Mouse (Mus musculus) embryo, embryonic 9.5 days (tissue): ENCODE measurements around the gene Negr1.
"Not testable (repeated sequence)": the region's sequence is repeated elsewhere in the genome, so short reads cannot be mapped to it uniquely, and the experiment has no call there.

Source experiments
- DNase-seq: peaks from one replicate; pipeline ENCODE4 v3.0.0-alpha.2; 2017; ENCODE audit errors: extremely low spot score

Negr1 gene

GRCm38 (mm10) chr3:156992811-156993210 lies 431.2 kb downstream of the Negr1 start:
- no peak for DNase-seq

DNA sequence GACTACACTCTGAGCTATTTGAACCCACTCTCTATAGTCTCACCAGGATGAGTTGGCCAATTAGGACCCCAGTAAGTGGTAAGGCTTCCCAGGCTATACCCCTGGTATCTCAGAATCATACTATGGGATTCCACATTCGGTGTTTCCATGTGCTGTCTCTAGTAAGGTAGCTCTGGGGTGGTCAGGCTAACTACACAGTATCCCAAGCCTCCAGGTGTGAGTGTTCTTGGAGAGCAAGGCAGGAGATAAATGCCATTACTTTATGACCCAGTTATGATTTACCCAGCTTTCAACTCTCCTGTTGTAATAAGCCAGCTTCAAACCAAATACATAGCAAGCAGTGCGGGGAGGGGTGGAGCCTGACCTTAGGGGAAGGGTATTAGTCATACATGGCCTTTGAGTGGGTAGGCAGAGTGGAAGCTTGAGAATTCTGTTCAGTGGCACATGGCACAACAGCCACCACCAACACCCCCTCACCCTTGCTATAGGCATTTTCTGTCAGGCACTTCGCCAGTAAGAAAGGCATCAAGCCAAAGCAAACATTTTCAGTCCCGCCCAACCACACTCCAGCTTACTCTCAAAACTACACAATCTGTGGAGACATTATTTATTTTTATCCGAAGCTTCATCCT lies 437.7 kb downstream of the Negr1 start:
- no peak for DNase-seq

- no peak for DNase-seq
Observed at GRCm38 (mm10) chr3:157021632-157022031, 460.0 kb downstream of the Negr1 start.

GRCm38 (mm10) chr3:157024580-157024979 lies 463.0 kb downstream of the Negr1 start:
- DNase-seq: no peak

DNA sequence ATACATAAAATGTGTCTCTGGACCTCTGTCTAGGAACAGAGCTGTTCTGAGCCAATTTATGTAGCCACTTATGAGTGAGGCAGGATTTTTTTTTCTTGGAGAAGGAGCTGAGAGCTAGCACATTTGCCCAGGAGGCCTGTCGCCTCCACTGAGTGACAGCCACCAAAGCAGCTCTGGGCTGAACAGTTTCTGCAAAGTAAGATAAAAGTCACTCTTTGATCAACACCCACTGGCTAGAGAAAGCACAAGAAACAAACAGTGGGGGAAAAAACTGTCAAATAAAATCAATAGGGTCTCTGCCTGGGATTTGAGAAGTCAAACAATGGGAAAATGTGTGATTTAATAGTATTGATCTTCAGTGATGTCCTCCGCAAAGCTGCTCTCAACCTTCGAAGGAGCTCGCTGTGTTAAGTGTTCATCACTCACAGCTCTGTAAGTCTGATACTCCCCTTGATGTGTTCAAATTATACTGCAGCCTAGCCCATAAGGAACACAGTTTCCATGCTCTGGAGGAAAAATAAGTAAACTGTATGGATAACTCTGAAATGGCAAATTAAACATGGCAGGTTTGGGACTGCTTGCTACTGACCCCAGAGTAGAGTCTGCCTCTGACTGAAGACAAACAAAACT lies 470.0 kb downstream of the Negr1 start:
- no peak for DNase-seq

DNA sequence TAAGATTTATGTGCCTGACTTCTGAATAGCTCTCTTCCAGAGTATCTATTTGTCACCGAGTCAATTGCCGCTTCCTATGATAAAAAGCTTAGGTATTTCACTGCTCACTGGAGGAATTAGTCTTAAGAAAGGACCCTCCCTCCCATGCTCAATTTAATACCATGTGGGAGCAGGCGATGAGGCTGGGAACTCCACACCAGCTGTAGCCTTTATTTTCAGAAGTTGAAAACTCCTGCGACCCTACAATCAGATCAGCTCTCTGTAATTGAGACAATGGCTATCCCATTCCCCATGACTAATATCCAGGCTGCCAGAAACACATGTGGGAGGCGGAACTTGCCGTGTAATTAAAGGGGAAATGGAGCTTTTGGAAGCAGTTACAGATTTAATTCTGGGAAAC lies 474.4 kb downstream of the Negr1 start:
- DNase-seq: no peak

DNA sequence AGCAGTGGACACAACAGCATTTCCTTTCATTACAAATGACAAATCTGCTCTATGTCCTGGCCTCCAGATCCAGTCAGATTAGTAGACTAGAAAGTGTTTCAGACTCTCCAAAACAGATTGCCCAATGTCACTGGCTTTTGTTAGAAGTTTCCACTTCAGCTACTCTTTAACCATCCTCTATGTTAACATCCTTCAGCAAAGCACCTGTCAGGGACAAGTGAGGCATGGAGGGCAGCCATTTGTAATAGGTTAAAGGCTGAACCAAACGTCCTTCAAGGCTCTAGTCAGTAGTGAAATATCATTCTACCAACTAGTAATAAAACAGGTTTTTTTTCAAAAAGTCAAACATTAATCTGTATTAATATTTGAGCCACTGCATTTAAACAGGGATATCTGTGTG lies 475.0 kb downstream of the Negr1 start:
- no peak for DNase-seq

DNA sequence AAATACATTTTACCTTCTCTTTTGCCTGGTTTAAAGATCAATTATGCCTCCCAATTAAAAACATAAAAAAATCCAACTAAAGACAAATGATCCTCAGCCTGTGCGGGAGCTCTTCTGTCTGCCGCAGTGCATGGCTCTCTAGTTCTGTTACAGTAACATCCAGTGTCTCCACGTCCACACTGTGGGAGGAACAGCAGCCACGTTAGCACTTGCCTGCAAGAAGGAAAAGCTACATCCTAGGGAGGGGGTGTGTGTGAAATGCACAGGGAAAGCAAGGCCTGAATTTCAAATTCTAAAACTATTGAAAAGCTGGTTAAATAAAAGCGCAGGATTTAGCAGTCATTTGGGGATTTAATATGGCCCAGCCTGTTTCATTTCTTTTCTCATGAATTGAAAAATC lies 479.0 kb downstream of the Negr1 start:
- DNase-seq: no peak

DNA sequence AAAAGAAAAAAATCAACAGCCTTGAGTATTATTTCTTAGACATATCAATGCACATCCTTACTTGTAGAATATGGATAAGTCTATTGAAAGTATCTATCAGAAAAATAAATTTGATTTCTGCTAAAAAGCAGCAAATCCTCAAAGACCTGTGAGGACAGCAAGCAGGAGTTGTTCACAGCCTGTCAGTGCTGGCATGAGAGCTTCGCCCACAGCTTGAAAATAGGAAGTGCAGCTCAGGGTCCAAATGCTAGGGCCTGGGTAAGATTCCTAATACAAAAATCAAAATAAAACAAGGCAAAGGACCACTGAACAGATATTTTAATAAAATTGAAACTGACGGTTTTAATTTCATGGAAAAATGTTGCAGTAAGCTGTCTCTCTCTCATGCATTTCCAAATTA lies 483.0 kb downstream of the Negr1 start:
- no peak for DNase-seq

DNA sequence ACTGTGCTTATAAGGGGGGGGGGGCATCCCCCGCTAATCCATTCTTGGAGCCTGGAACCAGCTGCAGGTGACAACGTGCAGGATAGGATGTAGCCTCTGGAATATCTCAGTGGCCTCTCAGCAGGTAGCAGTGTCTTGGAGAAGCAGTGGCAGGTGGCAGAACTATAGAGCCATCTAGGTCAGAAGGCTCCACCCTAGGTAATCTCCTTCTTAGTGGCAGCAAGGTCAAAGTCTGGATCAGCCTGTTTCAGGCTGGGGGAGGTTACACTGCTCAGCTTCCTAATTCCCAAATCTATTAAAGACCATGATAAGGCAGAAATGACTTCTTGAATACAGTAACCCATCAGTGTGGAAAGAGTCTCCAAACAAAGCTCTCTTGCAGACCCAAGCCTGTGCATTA lies 502.8 kb downstream of the Negr1 start:
- DNase-seq: not testable (repeated sequence)

DNA sequence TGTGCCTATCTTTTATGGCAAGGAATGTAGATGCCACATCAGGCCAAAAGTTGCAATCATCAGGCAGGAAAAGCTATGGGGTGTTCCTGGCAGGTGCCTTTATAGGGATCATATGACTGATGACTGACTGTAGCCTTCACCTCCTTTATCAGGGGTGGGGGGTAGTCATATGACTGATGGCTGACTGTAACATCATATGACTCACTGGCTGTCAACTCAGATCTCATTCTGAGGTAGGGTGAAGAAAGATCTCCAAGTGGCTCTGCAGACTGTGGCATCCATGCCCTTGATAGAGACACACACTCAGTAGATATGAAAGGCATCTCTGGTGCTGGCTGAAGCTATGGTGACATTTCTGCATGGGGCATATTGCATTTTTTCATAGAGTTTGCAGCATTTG lies 504.7 kb downstream of the Negr1 start:
- no peak for DNase-seq

DNA sequence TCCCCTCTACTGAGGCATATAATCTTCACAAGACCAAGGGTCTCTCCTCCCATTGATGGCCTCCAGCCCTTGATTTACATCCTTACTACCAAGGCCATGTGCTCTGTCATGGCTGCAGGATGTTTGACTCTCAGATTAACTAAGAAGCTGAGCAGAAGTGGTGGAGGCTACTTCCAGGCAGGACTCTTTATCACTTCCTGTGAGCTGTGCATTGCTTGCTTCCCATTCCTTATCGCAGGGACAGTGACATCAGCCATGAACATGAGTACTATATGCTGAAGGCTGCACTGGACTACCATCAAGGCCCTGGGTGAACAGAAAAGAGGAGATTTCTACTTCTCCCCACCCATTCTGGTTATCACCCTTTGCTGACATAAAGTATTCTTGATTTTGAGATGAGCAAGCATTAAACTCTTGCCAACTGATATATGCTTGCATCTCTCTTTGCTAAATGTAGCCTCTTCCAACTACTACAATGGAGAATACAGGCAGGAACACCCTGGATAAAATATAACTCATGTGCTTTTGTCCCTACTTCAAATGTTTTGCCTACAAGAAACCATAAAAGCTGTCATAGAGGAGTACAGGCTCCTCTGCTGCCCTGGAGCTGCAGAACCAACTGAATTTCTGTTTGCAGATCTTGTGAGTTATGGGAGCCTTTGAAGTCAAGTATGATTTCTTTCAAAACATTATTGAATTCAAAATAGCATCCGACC lies 517.8 kb downstream of the Negr1 start:
- DNase-seq: no peak

DNA sequence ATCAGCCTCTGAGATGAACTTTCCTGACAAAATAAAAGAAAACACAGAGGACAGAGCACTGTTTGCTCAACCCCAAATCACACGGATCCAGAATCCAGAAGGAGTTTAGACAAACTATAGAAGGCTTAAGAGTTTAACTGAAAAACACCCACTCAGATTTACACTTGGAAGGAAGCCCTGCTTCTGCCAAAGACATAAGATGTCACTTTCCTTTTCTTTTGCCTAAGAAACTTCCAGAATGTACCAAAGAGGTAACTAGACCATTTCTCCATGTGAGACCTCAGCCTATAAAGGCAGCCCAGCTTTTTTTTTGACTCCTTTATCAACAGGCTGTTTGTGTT lies 518.3 kb downstream of the Negr1 start:
- DNase-seq: no peak

DNA sequence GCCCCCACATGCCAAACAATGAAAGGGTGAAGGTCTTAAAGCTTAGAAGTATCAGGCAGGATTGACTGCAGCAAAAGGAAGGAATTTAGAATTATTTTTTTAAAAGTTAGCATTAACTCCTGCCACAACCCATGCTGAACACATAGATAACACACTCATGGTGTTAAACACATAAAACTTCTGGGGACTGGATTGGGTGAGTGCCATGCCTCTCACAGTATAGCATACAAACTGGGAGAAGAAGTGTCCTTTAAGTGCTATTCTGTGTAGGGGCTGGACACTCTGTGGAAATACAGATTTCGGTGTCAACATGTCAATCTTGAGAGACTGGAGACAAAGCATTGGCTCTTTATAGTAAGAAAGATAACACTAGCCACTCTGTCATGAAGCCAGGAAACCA lies 519.0 kb downstream of the Negr1 start:
- DNase-seq: no peak

- no peak for DNase-seq
Observed at GRCm38 (mm10) chr3:157082808-157083784, 521.5 kb downstream of the Negr1 start.

- no peak for DNase-seq
Observed at GRCm38 (mm10) chr3:157085180-157085579, 523.6 kb downstream of the Negr1 start.

DNA sequence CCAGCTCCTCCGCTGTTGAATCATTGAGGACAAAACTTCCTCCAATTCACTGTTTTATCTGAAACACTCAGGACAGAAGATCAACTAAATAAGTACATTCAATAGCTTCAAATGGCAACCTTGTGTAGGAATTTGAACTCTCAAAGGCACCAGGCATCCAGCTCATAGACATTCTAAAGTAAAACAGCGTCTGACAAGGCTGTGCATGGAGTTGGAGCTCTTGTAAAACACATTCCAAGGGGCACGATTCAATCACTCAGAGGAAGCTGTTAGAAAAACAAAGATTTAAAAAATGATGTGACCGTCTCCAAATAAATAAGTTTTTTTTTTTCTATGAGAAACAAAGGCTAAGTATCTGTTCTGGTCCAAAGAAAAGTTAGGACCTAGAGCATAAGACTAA lies 528.5 kb downstream of the Negr1 start:
- DNase-seq: no peak

DNA sequence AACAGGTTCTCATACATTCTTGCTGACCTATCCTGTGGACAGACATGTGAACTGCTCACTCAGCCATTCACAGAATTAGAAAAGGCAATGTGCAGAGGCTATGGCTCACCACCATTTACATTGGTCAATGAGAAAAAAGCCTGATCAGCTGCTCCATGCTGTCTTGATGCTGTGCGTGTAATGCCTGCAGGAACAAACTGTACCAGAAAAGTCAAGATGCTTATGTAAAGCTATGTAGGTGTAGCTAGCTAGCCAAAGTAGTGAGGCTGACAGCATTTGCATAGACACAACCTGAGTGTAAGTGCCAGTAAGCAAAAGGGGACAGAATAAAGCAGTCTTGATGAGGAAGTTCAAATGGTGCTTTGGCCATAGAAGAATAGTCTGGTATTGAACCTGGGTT lies 534.7 kb downstream of the Negr1 start:
- no peak for DNase-seq

DNA sequence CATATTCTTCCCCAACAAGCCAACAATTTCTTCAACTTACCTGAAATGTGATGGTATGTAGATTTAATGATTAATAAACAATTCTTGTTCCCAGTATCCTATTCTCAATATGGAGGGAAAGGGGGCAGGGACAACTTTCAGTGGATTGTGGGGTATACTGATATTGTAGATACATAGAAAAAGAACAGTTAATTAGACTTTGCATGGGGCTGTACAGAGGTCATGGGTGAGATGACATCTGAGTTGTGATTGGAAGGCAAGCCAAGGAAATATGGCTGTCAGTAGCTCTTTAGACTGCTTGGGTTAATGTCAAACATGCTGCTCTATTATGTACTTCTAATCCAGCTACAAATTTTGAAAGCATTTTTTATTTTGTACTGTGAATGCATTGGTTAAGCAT lies 535.9 kb downstream of the Negr1 start:
- DNase-seq: no peak

- DNase-seq: no peak
Observed at GRCm38 (mm10) chr3:157098417-157098816, 536.8 kb downstream of the Negr1 start.

GRCm38 (mm10) chr3:157104866-157105579 lies 543.4 kb downstream of the Negr1 start:
- no peak for DNase-seq
